ENCODE assay signal across 22 mouse cellular contexts in genomic region chr17:51780036-51780435, GRCm38 (mm10). TPM values are rescaled to one million over a fixed set of nuclear protein-coding genes. Genes with fewer than 3 reads are reported as not detected.
DNase-seq lines count a peak whose midpoint lies in the region; ATAC-seq and TF ChIP-seq lines count a peak whose summit lies in the region.
"Had no signal": no experiment of that assay in that cellular context is flagged by ENCODE, and none has a peak within 500 bp of the region (broad histone marks: within the 10 kb centered on the region; RNA-seq: fewer than 3 reads in every experiment).

No protein-coding gene starts in this region.

- H3K4me1 ChIP-seq in forebrain, embryonic 13.5 days: peaks cover 10% of the 10 kb centered on the region
- H3K4me1 ChIP-seq in forebrain, embryonic 11.5 days (replicated peaks; ENCODE audit: control insufficient read depth, insufficient read depth, low read length): 0 out of 2 replicates have a peak, but pooled peaks cover 2% of the 10 kb centered on the region
- no peaks in the 10 kb centered on the region for H3K4me1 ChIP-seq in forebrain, postnatal 0 days (ENCODE audit: insufficient read depth)
- no peaks in the 10 kb centered on the region; the same call in none of the 2 replicates for H3K4me1 ChIP-seq in forebrain, embryonic 14.5 days (ENCODE audit: control insufficient read depth, insufficient read depth, low read length)
- H3K4me1 ChIP-seq in thymus, adult 2 months (replicated peaks; ENCODE audit: control insufficient read depth, insufficient read depth, low read length): 0 out of 2 replicates have a peak, but pooled peaks cover 2% of the 10 kb centered on the region
- H3K4me1 ChIP-seq: hindbrain, embryonic 15.5 days; intestine, embryonic 15.5 days had no signal

- H3K4me3 ChIP-seq in forebrain, embryonic 13.5 days: no peak overlapping the region
- no peak overlapping the region for H3K4me3 ChIP-seq in forebrain, embryonic 11.5 days (ENCODE audit: low read depth, low read length)
- no peak overlapping the region for H3K4me3 ChIP-seq in forebrain, postnatal 0 days (ENCODE audit: low read depth, low read length)
- H3K4me3 ChIP-seq in forebrain, embryonic 14.5 days (ENCODE audit: low read depth, low read length): no peak overlapping the region
- no peak overlapping the region for H3K4me3 ChIP-seq in thymus, adult 2 months (ENCODE audit: control insufficient read depth, insufficient read depth, low read length)
- H3K4me3 ChIP-seq: gastrocnemius, adult 2 months; hindbrain, embryonic 12.5 days; hindbrain, embryonic 15.5 days; intestine, embryonic 15.5 days had no signal

- H3K4me2 ChIP-seq in forebrain, embryonic 13.5 days: no peak overlapping the region
- H3K4me2 ChIP-seq in forebrain, embryonic 11.5 days (ENCODE audit: low read depth, low read length, severe bottlenecking): no peak overlapping the region
- no peak overlapping the region for H3K4me2 ChIP-seq in forebrain, postnatal 0 days (ENCODE audit: low read depth)
- no peak overlapping the region for H3K4me2 ChIP-seq in forebrain, embryonic 14.5 days (ENCODE audit: low read length)
- H3K4me2 ChIP-seq: heart, embryonic 11.5 days; hindbrain, embryonic 12.5 days; hindbrain, embryonic 15.5 days; intestine, embryonic 15.5 days had no signal

- peak; percentile 24; the same call in 1 of the 2 replicates for ATAC-seq in forebrain, embryonic 13.5 days
- ATAC-seq in forebrain, embryonic 11.5 days (replicated peaks; ENCODE audit: low FRiP score): no peak
- ATAC-seq in forebrain, postnatal 0 days: peak; percentile 29; the same call in 1 of the 2 replicates
- ATAC-seq in forebrain, embryonic 14.5 days: no peak
- ATAC-seq: activated CD4-positive, CD25-positive, alpha-beta regulatory T cell, adult 4 months; intestine, embryonic 15.5 days had no signal

- H3K27me3 ChIP-seq in forebrain, embryonic 13.5 days: no peaks in the 10 kb centered on the region
- H3K27me3 ChIP-seq in forebrain, embryonic 11.5 days (ENCODE audit: control insufficient read depth, insufficient read depth, low read length): no peaks in the 10 kb centered on the region
- no peaks in the 10 kb centered on the region for H3K27me3 ChIP-seq in forebrain, postnatal 0 days (ENCODE audit: insufficient read depth, low read length)
- no peaks in the 10 kb centered on the region for H3K27me3 ChIP-seq in forebrain, embryonic 14.5 days (replicated peaks; ENCODE audit: control insufficient read depth, insufficient read depth, low read length)
- no peaks in the 10 kb centered on the region for H3K27me3 ChIP-seq in thymus, adult 2 months (ENCODE audit: control insufficient read depth, insufficient read depth, low read length)
- H3K27me3 ChIP-seq: hindbrain, embryonic 12.5 days; hindbrain, embryonic 15.5 days; intestine, embryonic 15.5 days had no signal

- TF ChIP-seq POLR2A in thymus, adult 2 months (IDR thresholded peaks at IDR 0.05; ENCODE audit: control insufficient read depth, extremely low read depth, insufficient read depth, low read length, poor library complexity): no peak

- H3K9ac ChIP-seq in forebrain, embryonic 13.5 days: no peak overlapping the region
- no peak overlapping the region for H3K9ac ChIP-seq in forebrain, embryonic 11.5 days (ENCODE audit: low read length)
- H3K9ac ChIP-seq in forebrain, postnatal 0 days: no peak overlapping the region
- H3K9ac ChIP-seq in forebrain, embryonic 14.5 days (ENCODE audit: low read length): no peak overlapping the region
- H3K9ac ChIP-seq: hindbrain, embryonic 12.5 days; hindbrain, embryonic 15.5 days; intestine, embryonic 15.5 days had no signal

- peaks cover 28% of the 10 kb centered on the region for H3K36me3 ChIP-seq in forebrain, embryonic 13.5 days (ENCODE audit: poor library complexity, severe bottlenecking)
- H3K36me3 ChIP-seq in forebrain, embryonic 11.5 days (ENCODE audit: control insufficient read depth, insufficient read depth, low read length): no peaks in the 10 kb centered on the region
- H3K36me3 ChIP-seq in forebrain, postnatal 0 days (ENCODE audit: insufficient read depth): 0 out of 2 replicates have a peak, but pooled peaks cover 10% of the 10 kb centered on the region
- peaks cover 22% of the 10 kb centered on the region for H3K36me3 ChIP-seq in forebrain, embryonic 14.5 days (ENCODE audit: control insufficient read depth, insufficient read depth, low read length)
- H3K36me3 ChIP-seq in thymus, adult 2 months (ENCODE audit: control insufficient read depth, insufficient read depth, low read length): peaks cover 100% of the 10 kb centered on the region
- H3K36me3 ChIP-seq: intestine, embryonic 15.5 days had no signal

- no peaks in the 10 kb centered on the region for H3K9me3 ChIP-seq in forebrain, embryonic 13.5 days (replicated peaks)
- no peaks in the 10 kb centered on the region for H3K9me3 ChIP-seq in forebrain, embryonic 11.5 days (ENCODE audit: control insufficient read depth, low read length)
- no peaks in the 10 kb centered on the region for H3K9me3 ChIP-seq in forebrain, postnatal 0 days (ENCODE audit: low read length)
- H3K9me3 ChIP-seq in forebrain, embryonic 14.5 days (replicated peaks; ENCODE audit: control insufficient read depth, low read length): no peaks in the 10 kb centered on the region
- H3K9me3 ChIP-seq: hindbrain, embryonic 12.5 days; hindbrain, embryonic 15.5 days; intestine, embryonic 15.5 days had no signal

- 88% methylated on average over 11 of the region's 11 CpGs for WGBS in forebrain, embryonic 13.5 days
- WGBS in forebrain, embryonic 11.5 days: 92% methylated on average over 11 of the region's 11 CpGs
- WGBS in forebrain, postnatal 0 days: 86% methylated on average over 11 of the region's 11 CpGs
- WGBS in forebrain, embryonic 14.5 days: 86% methylated on average over 11 of the region's 11 CpGs
- WGBS in thymus, adult 2 months: 95% methylated on average over 11 of the region's 11 CpGs

- no peak for DNase-seq in forebrain, embryonic 11.5 days (ENCODE audit: low spot score)
- DNase-seq in forebrain, postnatal 0 days: no peak
- DNase-seq in forebrain, embryonic 14.5 days (ENCODE audit: low spot score): no peak
- no peak for DNase-seq in thymus, adult 2 months
- no peak for DNase-seq in thymus, postnatal 4 days
- peak; percentile 48 for DNase-seq in naive thymus-derived CD4-positive, alpha-beta T cell, adult 2 months (ENCODE audit: low read depth)
- no peak for DNase-seq in kidney, postnatal 14 days
- DNase-seq: adrenal gland, adult 8-10 months; adrenal gland, postnatal 25 days; cerebellum, adult 18-20 months; cerebellum, adult 9-10 months; cerebellum, postnatal 14 days; gastrocnemius, adult 2 months; gastrocnemius, postnatal 14 days; heart, adult 11 months; kidney, adult 11 months had no signal

- H3K27ac ChIP-seq in forebrain, embryonic 13.5 days: no peak overlapping the region
- no peak overlapping the region for H3K27ac ChIP-seq in forebrain, embryonic 11.5 days (ENCODE audit: low read depth, low read length)
- no peak overlapping the region for H3K27ac ChIP-seq in forebrain, postnatal 0 days (ENCODE audit: low read depth, low read length)
- no peak overlapping the region for H3K27ac ChIP-seq in forebrain, embryonic 14.5 days (ENCODE audit: low read depth, low read length)
- H3K27ac ChIP-seq in thymus, adult 2 months (ENCODE audit: control insufficient read depth, insufficient read depth, low read length): peak overlapping the region; percentile 27; the same call in 1 of the 2 replicates
- H3K27ac ChIP-seq: gastrocnemius, adult 2 months; hindbrain, embryonic 12.5 days; hindbrain, embryonic 15.5 days; intestine, embryonic 15.5 days had no signal

- no peak for TF ChIP-seq CTCF in forebrain, postnatal 0 days (IDR thresholded peaks at IDR 0.05; ENCODE audit: low read depth)
- no peak for TF ChIP-seq CTCF in thymus, adult 2 months (IDR thresholded peaks at IDR 0.05; ENCODE audit: borderline replicate concordance, control insufficient read depth, extremely low read depth, insufficient read depth, low read length, poor library complexity)

RNA-seq across cellular contexts. Expression of gene Satb1, which starts 53.1 kb away (rescaled TPM):
- polyA plus RNA-seq in forebrain, embryonic 13.5 days (2015; fragmentation: Nextera tagmentation; extraction: Ambion mirVana): 34.7 TPM in 2 replicates
- polyA plus RNA-seq in forebrain, embryonic 11.5 days (2014; fragmentation: Nextera tagmentation; extraction: Ambion mirVana): 31.8 and 33.6 TPM in 2 replicates
- total RNA-seq in forebrain, postnatal 0 days (2014; rRNA removed): 48.5 and 49.8 TPM in 2 replicates
- polyA plus RNA-seq in forebrain, postnatal 0 days (2015; fragmentation: Nextera tagmentation; extraction: Ambion mirVana): 23.2 and 26.8 TPM in 2 replicates
- 24.2 and 33.5 TPM in 2 replicates for polyA plus RNA-seq in forebrain, embryonic 14.5 days (2014; fragmentation: Nextera tagmentation; extraction: Ambion mirVana)
- polyA plus RNA-seq in thymus, adult 2 months (2012; rRNA removed): 873 and 1,043 TPM in 2 replicates

Comparison
In these comparisons a context has a peak if more than half of its experiments do, and no peak if none do; other contexts are left out.
1. ATAC-seq: peak in forebrain, embryonic 13.5 days (single experiment) and forebrain, postnatal 0 days (single experiment); none in forebrain, embryonic 11.5 days (single experiment) and forebrain, embryonic 14.5 days (single experiment).
2. RNA of gene Satb1, which starts 53.1 kb away (polyA plus RNA-seq): 873 to 1,043 TPM in thymus, adult 2 months; 34.7 TPM in forebrain, embryonic 13.5 days, 31.8 to 33.6 TPM in forebrain, embryonic 11.5 days, 23.2 to 26.8 TPM in forebrain, postnatal 0 days and 24.2 to 33.5 TPM in forebrain, embryonic 14.5 days; every median in the first group is over 10 times any median in the second.